Mouse (Mus musculus) midbrain, embryonic 10.5 days (tissue): Measurements from ENCODE around the gene Gata3. TPM values are rescaled to one million over a fixed set of nuclear protein-coding genes. Genes with fewer than 3 reads are reported as not detected.
A peak's percentile ranks its signal among the peaks of the same experiment; 100 is the strongest.

Source experiments
- DNase-seq: peaks from one replicate; pipeline ENCODE4 v3.0.0-alpha.2; 2017; ENCODE audit warnings: low spot score
- H3K27ac ChIP-seq: fragments of 300-500 bp; sonication (generic); replicated peaks from 2 replicates; pipeline ENCODE4 v1.5.1; 2016; ENCODE audit warnings: mild to moderate bottlenecking
- H3K27me3 ChIP-seq: fragments of 300-500 bp; sonication (generic); 2 replicates; pipeline ENCODE4 v1.6.1; 2016; ENCODE audit warnings: low read depth, mild to moderate bottlenecking; ENCODE audit not compliant: poor library complexity, severe bottlenecking
- H3K36me3 ChIP-seq: fragments of 300-500 bp; sonication (generic); 2 replicates; pipeline ENCODE4 v1.6.1; 2016; ENCODE audit warnings: mild to moderate bottlenecking, moderate library complexity
- H3K4me1 ChIP-seq: fragments of 300-500 bp; sonication (generic); 2 replicates; pipeline ENCODE4 v1.6.1; 2016
- H3K4me3 ChIP-seq: fragments of 300-500 bp; sonication (generic); 2 replicates; pipeline ENCODE4 v1.5.1; 2016; ENCODE audit warnings: mild to moderate bottlenecking, moderate library complexity
- H3K9me3 ChIP-seq: fragments of 300-500 bp; sonication (generic); replicated peaks from 2 replicates; pipeline ENCODE4 v1.6.1; 2016; ENCODE audit warnings: mild to moderate bottlenecking
- WGBS: fragments of 180-500 bp; shearing (Covaris S2); methylation state at CpG from one replicate; pipeline ENCODE4 v1.1.7; 2016; 5-methylcytosine and 5-hydroxymethylcytosine counted together
- polyA plus RNA-seq: library from polyadenylated mRNA; unstranded; fragments of >200 nt; fragmentation: Nextera tagmentation; extraction: Ambion mirVana; gene quantifications from 2 replicates; pipeline ENCODE4 v1.2.1, GENCODE M21; 2016

Gata3 gene
- 10.5 and 28.2 TPM in 2 replicates for polyA plus RNA-seq

GRCm38 (mm10) chr2:9889651-9890183, at the start of gene Gata3:
TSS of gene Gata3 (minus strand) at chr2:9890034.
- DNase-seq = peak; percentile 51
- Histone ChIP-seq H3K4me1 (peaks cover 22% of the 10 kb centered on the region), H3K36me3 (no peaks in the 10 kb centered on the region), H3K4me3 (peak within 1 kb of the TSS; percentile 36), H3K27me3 (peaks cover 97% of the 10 kb centered on the region), H3K9me3 (no peaks in the 10 kb centered on the region), H3K27ac (no peak within 1 kb of the TSS)
- under 1% methylated on average over 23 of the region's 23 CpGs for WGBS

- WGBS = 90% methylated on average over 4 of the region's 4 CpGs
- Histone ChIP-seq H3K27me3 (no peaks in the 10 kb centered on the region), H3K4me1 (peaks cover 14% of the 10 kb centered on the region), H3K36me3 (peaks cover 14% of the 10 kb centered on the region), H3K4me3 (no peak overlapping the region), H3K27ac (0 out of 2 replicates have a peak overlapping the region, but pooled peaks have one; percentile 19), H3K9me3 (no peaks in the 10 kb centered on the region)
- DNase-seq = no peak
Observed at GRCm38 (mm10) chr2:9939250-9939649, 49.4 kb upstream of the Gata3 start.

GRCm38 (mm10) chr2:9935965-9936364, 46.1 kb upstream of the Gata3 start:
- Histone ChIP-seq H3K4me1 (peaks cover 14% of the 10 kb centered on the region), H3K9me3 (no peaks in the 10 kb centered on the region), H3K27ac (no peak overlapping the region), H3K4me3 (no peak overlapping the region), H3K27me3 (no peaks in the 10 kb centered on the region), H3K36me3 (peaks cover 20% of the 10 kb centered on the region)
- peak; percentile 15 for DNase-seq
- 0% methylated on average over 1 of the region's 1 CpGs for WGBS

GRCm38 (mm10) chr2:9926905-9927283, 37.1 kb upstream of the Gata3 start:
- 82% methylated on average over 4 of the region's 4 CpGs for WGBS
- H3K27me3 ChIP-seq = no peaks in the 10 kb centered on the region
- peaks cover 14% of the 10 kb centered on the region for H3K36me3 ChIP-seq
- H3K4me1 ChIP-seq = peaks cover 12% of the 10 kb centered on the region
- DNase-seq = no peak
- H3K4me3 ChIP-seq = no peak overlapping the region
- no peak overlapping the region for H3K27ac ChIP-seq
- H3K9me3 ChIP-seq = no peaks in the 10 kb centered on the region

- 57% methylated on average over 7 of the region's 7 CpGs for WGBS
- no peak overlapping the region for H3K4me3 ChIP-seq
- no peak overlapping the region for H3K27ac ChIP-seq
- H3K4me1 ChIP-seq = peaks cover 12% of the 10 kb centered on the region
- no peaks in the 10 kb centered on the region for H3K9me3 ChIP-seq
- no peak for DNase-seq
- H3K27me3 ChIP-seq = no peaks in the 10 kb centered on the region
- H3K36me3 ChIP-seq = peaks cover 14% of the 10 kb centered on the region
Observed at GRCm38 (mm10) chr2:9926194-9926904, 36.5 kb upstream of the Gata3 start.

DNA sequence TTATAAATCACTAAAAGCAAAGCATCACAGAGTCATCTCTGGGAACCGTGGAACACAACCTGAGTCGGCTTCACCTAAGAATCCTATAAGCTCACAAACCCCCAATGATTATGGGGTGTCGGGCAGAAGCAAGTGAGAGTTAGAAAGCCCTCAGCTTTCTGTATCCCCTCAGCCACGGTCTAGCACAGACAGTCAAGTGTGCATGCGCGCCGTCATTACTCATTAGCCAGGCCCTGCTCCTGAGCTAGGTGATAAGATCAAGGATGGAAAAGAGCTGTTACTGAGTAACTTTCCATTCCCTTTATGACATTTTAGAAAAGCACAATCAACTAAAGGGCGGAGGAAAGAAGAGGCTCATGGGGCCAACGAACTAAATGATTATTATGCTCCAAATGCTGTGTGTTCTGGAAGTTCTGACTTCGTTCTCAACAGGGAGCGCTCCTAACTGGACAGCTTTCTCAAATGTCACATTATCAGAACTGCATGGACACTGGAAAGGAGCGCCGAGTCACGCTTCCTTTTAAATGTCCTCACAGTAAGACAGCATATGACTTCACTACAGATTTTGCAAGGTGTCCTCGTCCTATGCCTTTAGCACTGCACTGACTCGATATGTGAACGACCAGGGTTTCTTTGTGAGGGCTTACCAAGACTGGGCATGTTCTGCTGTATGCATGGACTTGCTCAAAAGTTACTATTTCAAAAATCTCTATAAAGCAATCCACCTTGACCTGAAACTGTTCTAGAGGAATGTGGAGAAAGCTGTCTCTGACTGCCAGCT, 29.0 kb upstream of the Gata3 start:
- H3K4me1 ChIP-seq = no peaks in the 10 kb centered on the region
- no peak overlapping the region for H3K4me3 ChIP-seq
- 93% methylated on average over 17 of the region's 17 CpGs for WGBS
- peaks cover 44% of the 10 kb centered on the region for H3K36me3 ChIP-seq
- no peaks in the 10 kb centered on the region for H3K9me3 ChIP-seq
- no peaks in the 10 kb centered on the region for H3K27me3 ChIP-seq
- DNase-seq = no peak
- no peak overlapping the region for H3K27ac ChIP-seq

- Histone ChIP-seq H3K4me3 (no peak overlapping the region), H3K36me3 (peaks cover 34% of the 10 kb centered on the region), H3K27me3 (no peaks in the 10 kb centered on the region), H3K9me3 (no peaks in the 10 kb centered on the region), H3K27ac (no peak overlapping the region), H3K4me1 (no peaks in the 10 kb centered on the region)
- no peak for DNase-seq
- WGBS = 97% methylated on average over 9 of the region's 9 CpGs
Observed at GRCm38 (mm10) chr2:9917602-9918001, 27.8 kb upstream of the Gata3 start.

DNA sequence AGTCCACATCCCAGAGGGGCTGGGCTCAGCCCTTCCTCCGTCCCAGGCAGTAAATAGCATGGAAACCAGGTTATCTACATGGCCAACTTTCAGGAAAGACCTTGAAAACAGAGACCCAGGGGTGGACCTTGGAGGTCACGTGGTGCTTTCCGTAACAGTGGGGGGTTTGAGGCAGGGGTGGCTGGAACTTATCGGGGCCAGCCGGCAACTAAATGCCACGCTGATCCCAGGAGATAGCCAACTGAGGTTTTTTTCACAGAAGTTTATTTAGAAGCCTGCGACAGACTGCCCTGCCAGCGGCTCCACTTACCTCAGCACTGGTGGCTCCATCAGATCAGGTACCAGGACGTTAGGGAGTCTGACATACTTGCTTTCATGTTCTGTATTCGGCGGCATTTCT, 16.2 kb upstream of the Gata3 start:
- peak; percentile 23 for DNase-seq
- peaks cover 12% of the 10 kb centered on the region for H3K27me3 ChIP-seq
- no peaks in the 10 kb centered on the region for H3K36me3 ChIP-seq
- no peak overlapping the region for H3K27ac ChIP-seq
- H3K4me1 ChIP-seq = peaks cover 5% of the 10 kb centered on the region
- peak overlapping the region; percentile 28 for H3K4me3 ChIP-seq
- H3K9me3 ChIP-seq = no peaks in the 10 kb centered on the region
- 11% methylated on average over 11 of the region's 11 CpGs for WGBS

DNA sequence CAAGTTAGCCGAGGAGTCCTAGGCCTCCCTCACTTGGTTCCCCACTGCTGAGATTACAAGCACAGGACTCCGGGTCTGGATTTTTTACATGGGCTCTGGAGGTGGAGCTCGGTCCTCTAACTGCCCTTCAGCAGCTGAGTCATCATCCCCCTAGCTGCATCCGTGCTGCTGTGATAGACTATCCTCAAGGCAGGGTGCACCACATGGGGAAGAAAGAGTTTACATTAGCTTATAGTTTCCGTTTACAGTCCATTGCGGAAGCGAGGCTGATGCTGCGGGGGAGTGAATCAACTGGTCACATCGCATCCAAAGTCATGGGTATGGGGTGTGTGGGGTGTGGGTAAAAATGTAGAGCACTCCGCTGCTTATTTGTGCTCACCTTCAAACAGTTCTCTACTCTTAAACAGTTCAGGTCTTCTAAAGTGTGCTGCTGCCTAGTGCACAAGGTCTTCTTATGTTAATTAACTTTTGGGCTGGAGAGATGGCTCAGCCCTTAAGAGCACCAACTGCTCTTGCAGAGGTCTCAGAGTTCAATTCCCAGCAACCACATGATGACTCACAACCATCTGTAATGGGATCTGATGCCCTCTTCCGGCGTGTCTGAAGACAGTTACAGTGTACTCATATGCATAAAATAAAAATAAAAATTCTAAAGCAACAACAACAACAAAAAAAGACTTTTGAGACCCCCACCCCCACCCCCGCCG, 14.2 kb upstream of the Gata3 start:
- Histone ChIP-seq H3K36me3 (no peaks in the 10 kb centered on the region), H3K27ac (no peak overlapping the region), H3K27me3 (peaks cover 27% of the 10 kb centered on the region), H3K9me3 (no peaks in the 10 kb centered on the region), H3K4me1 (peaks cover 5% of the 10 kb centered on the region), H3K4me3 (no peak overlapping the region)
- 69% methylated on average over 14 of the region's 14 CpGs for WGBS
- no peak for DNase-seq

DNA sequence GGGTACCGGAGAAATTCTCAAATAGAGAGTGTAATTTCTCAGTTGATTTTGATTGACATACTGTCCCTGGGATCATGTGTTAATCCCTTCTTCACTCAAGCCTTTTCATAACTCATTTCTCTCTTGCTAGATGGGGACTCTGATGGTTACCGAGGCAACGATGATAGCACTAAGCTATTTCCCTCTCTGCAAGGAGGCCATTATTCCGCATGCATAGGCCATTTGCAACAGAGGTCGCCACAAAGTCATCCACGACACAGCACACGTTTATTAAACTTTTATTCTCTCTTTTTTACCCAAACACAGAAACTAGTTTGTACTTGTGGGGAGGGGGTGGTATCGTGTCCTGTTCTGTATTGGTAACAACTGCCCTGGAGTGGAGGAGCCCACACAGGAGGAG, 8.0 kb upstream of the Gata3 start:
- Histone ChIP-seq H3K4me3 (no peak overlapping the region), H3K27me3 (peaks cover 84% of the 10 kb centered on the region), H3K36me3 (no peaks in the 10 kb centered on the region), H3K4me1 (peaks cover 47% of the 10 kb centered on the region), H3K9me3 (no peaks in the 10 kb centered on the region), H3K27ac (no peak overlapping the region)
- WGBS = 6% methylated on average over 8 of the region's 8 CpGs
- peak; percentile 20 for DNase-seq

- WGBS = 1% methylated on average over 22 of the region's 22 CpGs
- H3K27ac ChIP-seq = no peak overlapping the region
- peak overlapping the region; percentile 30 for H3K4me3 ChIP-seq
Observed at GRCm38 (mm10) chr2:9896097-9896770, 6.4 kb upstream of the Gata3 start.

More at GRCm38 (mm10) chr2:9896097-9896770, 6.4 kb upstream of the Gata3 start:
- Histone ChIP-seq H3K9me3 (no peaks in the 10 kb centered on the region), H3K27me3 (peaks cover 92% of the 10 kb centered on the region), H3K4me1 (peaks cover 47% of the 10 kb centered on the region), H3K36me3 (no peaks in the 10 kb centered on the region)
- peak; percentile 48 for DNase-seq
